Mouse (Mus musculus): Measurements from ENCODE around the gene Acvrl1.

The Acvrl1 gene

DNA sequence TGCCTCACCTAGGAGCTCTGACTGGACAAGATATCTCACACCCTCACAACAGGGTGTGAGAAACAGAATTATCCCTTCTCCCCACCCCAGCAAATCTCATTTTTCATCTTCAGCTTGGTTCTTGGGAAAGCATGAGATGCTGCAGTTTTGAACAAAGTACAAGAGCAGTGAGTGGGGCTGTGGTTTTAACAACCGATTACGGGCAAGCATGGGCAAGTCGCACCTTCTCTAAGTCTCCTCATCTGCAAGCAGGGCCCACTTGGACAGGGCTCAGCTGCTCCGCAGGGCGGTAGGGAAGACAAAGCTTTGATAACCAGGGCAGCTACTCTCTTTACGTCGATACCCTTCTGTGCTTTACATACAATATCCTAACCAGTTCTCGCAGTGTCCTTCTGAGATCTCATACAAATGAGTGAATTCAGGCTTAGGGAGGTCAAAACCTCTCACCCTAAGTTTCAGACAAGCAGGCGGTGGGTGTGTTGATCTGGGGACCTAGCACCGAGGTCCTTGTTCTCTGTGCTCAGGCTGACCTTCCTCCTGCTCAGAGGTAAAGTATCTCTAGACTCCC, 42.2 kb downstream of the Acvrl1 start:
- no peak for DNase-seq

DNA sequence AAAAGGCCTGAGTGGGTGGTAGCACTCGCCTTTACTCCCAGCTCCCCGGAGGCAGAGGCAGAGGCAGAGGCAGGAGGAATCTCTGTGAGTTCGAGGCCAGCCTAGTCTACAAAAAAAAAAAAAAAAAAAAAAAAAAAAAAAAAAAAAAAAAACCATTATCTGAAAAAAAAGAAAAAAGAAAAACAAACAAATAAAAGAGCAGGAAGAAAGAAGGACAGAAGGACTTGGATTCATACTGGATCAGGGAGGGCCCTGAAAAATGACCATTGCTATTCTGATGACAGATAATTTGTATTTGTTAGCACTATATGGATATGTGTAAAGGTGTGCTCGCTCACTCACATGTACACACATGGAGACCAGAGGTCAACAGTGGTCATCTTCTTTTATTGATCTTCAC, 43.0 kb downstream of the Acvrl1 start:
- no peak for DNase-seq

DNA sequence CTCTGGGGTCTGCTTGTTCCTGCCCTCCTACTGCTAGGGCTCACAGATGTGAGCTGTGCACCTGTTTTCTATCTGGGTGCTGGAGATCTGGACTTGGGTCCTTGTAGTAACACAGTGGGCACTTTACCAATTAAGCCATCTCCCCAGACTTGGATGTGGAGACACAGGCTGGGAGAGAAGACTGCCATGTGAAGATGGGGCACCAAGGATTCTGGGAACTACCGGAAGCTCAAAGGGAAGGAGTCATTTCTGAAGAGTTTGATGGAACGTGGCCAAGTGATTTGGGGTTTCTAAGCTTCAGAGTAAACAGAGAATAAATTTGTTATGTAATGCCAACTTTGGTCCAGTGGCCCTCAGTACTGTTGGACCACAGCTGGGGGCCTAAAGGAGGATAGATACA, 43.7 kb downstream of the Acvrl1 start:
- DNase-seq: no peak

DNA sequence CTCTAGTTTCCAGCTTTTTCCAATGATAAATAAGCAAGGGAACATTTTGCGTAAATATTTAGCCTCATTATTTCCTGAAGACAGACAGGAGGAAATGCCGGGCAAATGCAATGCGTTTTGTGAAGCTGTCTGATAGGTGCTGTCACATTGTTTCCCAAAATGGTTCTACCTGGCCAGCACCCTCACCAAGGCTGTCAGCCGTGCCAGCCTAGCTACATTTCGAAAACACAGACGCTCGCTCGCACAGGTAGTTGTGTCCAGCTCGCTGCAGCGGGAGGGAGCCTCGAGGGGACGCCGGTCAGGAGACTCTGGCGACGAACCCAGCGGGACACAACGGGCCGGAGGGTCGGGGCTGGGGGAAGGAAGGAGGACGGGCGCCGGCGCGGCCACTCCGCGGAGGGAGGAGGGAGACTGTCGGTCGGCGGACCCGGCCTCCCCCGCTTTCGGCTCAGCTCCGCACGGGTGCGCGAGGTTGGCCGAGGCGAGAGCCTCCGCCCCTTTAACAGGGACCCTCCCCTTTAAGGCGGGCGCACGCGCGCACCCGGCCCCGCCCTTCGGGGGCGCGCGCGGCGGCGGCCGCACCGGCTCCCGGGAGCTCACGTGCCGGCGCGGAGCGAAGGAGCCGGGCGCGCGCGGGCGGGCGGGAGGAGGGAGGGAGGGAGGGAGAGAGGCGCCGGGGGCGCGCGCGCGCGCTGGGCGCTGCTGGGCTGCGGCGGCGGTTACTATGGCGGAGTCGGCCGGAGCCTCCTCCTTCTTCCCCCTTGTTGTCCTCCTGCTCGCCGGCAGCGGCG, 45.3 kb downstream of the Acvrl1 start, which contains the start of gene Acvr1b:
Gene Acvr1b, plus strand, starts transcription at position 647 of the 791 bp plus-strand sequence.
- DNase-seq: peak; percentile 94

DNA sequence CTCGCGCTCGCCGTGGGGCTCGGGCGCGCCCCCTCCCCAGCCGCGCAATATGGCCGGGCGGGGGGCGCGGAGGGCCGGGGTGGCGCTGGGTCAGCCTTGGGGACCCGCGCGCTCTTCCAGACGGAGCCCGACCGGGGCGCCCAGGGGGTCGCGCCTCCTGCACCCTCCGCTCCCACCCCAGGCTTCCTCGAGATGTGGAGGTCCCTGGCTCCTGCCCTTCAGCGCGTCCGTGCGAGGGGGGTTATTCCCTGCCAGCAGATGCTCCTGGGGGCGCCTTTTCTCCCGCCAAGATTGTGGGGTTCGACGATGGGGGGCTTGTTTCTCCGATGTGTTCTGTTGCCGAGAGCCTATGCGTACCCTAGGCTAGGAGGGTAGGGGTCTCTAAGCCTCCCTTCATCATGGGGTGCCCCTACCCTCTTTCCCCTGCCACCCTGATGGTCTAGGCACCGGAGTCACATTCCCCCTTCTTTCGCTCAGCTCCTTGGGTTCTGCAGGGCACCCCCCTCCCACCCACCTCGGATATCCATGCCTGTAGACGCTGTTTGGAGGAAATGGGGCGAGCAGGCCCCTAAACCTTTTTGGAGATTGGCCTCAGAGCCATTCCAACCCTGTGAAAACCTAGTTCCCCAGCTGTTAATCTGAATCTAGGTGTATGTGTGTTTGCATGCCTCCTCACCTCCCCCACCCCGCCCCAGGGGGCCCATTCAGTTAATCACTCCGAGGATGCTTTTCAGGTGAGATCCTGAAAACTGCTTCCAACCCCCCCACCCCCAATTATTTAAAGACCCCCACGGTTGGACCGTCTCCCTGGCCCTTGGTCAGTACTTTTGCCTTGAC, 46.2 kb downstream of the Acvrl1 start:
- DNase-seq: peak; percentile 60

DNA sequence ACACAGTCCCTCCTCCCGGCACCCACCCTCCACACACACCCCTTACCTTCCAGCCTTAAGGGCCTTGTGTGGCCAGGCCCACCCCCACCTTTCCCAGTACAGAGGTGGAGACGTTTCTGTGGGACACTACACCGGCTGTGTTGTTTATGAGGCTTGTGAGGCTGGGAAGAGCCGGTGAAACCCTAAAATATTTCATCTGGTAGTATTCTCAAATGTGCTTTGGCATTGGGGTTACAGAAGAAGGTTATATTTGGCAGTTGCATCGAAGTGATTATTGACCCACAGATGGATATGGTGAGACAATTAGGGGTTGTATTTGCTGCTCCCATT, 46.8 kb downstream of the Acvrl1 start:
- DNase-seq: no peak

DNA sequence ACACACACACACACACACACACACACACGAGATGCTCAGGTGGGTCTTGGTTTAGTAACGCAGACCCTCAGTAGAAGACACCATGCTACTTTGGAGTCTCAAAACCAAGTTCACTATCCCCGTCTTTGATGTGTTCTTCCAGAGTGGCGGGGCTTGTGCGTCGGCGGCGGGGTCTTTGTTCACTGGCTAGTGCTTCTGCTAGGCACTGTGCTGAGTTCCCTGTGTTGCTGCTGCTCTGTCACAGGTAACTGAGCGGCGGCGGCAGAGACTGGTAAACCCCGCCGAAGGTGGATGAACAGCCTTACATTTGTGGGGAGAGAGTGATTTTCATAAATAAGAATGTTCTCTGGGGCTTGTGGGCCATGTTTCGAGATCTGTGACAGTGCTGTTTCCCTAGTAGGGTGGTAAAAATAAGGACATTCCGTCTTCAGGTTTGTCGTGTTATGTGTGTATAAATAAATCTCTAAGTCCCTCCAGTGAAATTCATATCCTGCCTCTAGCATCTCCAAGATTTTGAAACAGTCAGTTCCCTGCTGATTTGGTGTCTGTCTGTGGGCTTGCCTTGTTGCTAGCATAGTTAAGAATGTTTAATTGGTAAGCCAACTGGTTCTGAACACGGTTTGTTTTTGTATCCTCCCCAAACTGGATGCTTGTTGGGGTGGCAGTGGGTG, 47.4 kb downstream of the Acvrl1 start:
- DNase-seq: peak; percentile 51

DNA sequence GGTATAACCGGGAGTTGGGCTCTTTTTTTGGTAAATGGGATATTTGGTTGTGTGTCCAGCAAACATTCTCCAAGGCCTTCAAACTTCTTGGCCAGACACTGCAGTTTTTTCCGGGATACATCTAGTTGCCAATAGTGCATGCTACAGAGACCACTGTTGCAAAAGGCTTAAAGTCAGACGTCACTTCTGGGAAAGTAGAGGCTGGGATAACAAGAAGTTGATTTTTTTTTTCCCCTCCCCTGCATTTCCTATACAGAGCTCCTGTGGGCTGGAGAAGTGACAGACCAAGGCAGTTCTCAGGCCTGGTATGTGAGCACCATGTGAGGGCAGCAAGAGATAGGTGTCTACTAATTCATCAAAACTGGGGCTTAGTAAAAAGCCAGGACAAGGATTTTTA, 48.0 kb downstream of the Acvrl1 start:
- no peak for DNase-seq

DNA sequence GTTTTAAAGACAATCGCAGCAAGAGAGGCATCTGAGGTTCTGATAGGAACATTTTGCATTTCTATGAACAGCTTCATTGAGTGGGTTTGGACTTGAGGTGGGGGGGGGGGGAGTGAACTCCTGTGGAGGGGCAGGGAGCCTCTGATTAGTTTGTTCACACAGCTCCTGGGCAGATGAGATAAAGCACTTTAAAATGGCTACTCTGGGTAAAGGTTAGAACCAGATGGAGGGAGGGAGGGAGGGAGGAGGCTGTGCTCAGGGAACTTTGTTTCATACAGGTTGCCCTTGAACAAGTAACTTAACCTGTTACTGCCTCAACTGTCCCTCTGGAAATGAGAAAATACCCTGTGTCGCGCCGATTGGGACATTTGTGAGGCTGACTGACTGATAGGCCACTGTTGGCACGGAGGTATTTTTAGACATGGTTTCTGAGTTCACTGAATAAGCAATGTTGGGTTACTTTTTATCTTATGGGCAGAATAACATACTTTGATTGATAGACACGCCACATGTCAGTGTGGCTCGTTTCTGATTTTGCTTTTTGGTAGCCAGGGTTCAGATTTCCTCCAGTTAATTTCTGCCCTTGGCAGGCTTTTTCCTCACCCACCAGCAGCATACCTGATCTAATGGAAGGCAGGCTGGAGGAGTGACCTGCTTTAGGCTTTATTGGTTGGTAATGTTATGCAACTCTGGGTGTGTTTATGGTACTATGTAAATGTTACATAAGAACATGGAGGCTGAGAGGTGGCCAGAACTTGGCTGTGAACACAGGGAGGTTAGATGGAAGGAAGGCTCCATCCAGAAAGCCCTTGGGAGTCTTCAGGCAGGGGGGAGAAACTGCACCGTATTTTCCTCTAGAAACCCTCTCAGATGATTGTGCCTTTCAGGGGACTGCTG, 48.7 kb downstream of the Acvrl1 start:
- no peak for DNase-seq

DNA sequence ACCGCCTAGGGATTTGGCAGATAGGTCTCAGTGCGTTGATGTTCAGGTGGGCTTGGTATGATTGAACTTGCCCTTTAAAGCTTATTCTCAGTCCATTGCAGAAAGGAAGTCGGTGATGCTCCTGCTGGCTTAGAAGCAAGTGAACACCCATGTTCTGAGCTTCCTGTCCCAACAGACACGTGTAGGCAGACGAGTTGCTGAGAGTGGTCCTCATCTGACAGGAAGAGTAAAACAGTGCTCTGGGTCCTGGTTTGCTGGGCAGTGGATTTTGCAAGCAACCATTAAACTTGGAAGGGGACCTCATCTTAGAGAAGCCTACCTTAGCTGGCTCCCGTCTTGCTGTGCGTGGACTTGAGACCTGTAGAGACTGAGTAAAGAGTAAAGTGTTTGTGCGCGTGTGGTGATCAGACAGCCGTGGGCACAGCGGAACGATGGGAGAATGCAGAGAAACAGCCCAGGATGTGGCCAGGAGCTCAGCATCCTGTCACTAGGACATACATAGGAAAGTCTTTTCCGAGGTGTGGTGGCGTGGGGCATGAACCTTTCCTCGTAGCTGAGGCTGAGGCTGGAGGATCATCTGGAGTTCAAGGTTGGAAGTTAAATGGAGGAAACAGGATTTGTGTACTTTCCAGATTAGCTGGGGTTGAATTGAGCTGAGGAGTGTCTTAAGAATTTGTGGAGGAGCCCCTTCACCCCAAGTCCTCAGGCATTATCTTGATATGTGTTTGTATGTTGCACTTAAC, 52.2 kb downstream of the Acvrl1 start:
- DNase-seq: peak; percentile 46

DNA sequence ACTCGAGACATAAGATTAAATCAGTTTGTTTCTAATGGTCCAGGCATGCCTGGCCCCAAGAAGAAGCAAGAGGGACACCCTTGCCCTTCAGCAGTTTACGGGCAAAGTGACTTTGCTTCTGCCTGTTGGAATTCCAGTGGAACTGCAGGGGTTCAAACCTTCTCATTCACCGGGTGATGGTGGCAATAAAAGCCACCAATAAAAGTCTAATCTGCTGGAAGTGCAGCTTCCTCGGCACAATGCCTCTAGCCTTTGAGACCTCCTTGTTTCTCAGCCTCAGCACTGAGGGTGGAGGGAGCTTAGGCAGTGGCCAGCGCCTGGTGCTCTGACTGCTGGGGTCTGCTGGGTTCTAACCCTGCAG, 52.8 kb downstream of the Acvrl1 start:
- DNase-seq: no peak

DNA sequence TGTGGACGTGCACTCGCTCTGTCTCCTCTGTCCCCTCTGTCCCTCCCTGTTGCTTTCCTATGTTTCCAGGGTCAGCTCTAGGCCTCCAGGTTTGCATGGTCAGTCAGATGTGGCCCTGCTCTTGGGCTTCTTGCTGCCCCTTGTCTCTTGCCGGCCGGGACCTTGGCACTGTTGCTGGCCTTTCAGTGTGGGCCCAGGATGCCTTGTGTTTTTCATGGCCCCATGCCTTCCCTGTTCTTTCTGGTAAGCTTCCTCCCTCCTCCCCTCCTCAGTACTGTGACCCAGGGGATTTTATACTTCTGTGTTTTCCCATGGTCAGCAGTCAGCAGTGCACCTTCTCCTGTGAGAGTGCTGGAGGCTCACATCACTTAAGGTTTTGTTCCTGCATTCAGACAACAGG, 53.2 kb downstream of the Acvrl1 start:
- DNase-seq: no peak

DNA sequence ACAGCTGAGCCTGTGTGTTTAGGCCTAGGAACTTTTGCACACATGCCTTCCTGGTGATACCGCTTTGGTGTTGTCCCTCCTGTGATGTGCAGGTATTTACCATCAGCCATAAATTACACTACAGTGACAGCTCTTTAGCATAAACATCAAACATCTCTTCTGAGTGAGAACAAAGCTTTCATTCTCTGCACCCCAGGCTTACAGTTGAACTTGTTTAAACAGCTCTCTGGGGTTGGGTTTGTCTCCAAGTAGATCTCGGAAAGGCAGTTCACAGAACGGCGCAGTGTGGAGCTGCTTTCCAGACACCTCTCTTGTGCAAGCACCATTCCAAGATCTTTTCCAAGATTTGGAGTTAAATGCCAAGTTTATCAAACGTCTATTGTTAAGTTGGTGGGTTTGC, 54.4 kb downstream of the Acvrl1 start:
- DNase-seq: no peak

DNA sequence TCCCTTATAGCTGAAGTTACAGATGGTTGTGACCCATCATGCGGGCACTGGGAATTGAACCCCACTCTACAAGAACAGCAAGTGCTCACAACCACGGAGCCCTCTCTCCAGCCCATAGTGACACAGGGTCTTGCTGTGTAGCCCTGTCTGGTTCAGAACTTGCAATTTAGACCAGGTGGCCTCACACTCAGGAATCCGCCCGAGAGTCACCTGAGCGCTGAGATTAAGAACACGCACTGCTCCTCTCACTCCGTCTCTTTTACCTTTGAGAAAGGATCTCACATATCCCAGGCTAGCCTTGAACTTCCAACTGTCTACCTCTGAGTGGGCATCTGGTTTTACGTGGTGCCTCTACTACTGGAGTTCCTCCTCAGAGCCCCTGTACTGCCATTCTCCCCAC, 56.0 kb downstream of the Acvrl1 start:
- DNase-seq: no peak

DNA sequence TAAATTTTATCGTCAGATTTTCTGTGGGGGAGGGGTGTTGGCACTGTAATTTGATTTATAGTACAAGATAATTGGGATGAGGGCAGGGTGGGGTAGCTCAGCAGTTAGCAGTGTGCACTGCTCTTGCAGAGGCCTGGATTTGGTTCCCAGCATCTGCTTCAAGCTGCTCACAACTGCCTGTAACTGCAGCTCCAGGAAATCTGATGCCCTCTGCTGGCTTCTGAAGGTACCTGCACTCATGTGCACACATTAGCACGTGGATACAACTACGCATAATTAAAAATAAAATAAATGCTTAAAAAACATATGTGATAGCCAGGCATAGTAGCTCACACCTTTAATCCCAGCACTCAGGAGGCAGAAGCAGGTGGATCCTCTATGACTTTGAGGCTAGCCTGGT, 57.2 kb downstream of the Acvrl1 start:
- DNase-seq: no peak

DNA sequence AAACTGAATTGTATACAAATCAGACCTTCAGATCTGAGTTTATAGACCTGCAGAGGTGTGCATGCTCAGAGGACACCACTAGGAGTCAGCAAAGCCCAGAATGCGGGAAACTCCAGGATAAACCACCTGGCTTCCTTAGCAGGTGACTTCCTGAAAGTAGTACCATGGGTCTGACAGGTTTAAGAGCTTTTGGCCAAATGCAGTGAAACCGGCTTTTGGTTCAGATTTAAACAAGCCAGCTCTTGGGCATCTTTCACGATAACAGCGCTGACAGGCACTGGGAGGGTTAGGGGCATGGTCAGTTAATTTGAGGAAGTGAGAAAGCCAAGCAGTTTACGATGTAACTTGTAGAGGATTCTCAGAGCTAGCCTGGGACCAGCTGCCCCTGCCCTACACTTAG, 59.6 kb downstream of the Acvrl1 start:
- no peak for DNase-seq

DNA sequence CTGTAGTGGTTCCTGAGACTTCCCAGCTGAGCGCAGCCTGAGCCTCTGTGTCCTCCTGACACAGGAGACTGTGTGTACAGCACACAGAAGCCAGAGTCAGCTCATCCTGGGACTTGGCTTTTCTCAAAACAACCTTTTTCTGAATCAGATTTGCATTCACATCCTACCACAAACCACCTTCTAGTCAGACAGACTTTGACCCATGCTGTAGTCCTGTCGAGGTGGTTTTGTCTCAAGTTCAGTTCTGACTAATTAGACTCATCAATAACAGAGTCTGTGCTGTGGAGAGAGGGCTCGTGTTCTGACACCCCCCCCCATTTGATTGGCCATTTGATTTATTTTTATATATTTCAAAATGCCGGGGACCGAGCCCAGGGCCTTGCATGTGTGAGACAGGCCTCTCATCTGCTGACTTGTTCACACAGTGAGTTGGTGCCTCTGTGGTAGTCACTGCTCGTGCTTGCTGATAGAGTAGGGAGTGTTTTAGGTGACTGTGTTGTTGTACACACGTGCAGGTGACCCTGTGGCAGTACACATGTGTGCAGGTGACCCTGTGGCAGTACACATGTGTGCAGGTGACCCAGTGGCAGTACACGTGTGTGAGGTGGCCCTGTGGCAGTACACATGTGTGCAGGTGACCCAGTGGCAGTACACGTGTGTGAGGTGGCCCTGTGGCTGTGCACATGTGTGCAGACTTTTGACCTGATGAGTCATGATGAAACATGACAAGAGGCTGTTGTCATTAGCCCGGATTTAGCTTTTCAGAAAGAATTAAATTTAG, 61.8 kb downstream of the Acvrl1 start:
- no peak for DNase-seq

DNA sequence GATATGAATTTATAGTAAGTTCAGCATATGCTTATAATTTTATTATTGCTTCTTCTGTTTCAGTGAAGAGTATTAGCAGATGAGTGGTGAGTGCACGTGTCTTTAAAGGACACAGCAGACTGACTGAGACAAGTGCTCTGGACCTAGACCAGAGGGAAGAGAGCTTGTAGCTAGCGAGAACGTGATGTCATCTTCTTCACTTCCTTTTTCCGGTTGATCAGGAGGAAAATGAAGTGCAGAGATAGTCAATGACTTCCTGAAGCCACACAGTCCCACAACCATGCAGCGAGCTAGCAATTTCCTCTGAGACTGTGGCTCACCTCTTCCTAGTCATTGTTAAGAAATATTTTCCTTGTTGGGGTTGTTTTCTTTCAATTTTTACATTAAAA, 62.4 kb downstream of the Acvrl1 start:
- no peak for DNase-seq

DNA sequence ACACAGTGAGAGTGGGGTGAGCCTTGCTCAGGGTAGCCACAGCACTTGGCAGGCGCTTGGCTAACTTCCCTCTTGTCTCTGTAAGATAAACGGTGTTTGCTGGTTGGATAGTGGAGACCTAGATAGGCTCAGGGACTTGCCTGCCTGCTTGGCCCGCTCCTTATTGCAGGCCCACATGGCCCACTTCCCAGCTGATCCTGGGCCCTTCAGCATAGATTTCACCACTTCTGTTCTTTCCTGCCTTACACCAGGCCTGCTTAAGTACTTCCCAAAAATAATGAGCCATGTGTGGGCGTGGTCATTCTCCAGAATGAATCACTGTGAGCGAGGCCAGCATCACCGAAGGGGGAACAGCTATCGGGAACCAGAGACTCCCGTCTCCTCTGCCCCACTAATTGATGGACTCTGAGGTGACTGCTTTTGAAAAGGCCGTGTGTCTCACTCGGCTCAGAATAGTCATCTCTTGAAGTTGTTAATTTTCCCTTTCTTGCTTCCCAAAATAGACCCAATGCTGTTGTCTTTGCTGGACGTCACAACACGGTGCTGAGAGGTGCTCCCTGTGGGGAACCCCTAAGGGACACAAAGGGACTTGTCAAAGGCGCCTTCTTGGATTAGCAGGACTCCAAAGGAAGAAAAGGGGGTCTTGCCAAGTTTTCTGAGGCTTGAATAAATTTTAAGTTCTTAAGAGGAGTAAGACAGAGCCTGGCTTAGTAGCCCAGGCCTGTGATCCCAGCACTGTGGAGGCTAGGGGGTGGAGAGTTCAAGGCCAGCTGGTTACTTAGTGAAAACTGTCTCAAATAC, 63.3 kb downstream of the Acvrl1 start:
- no peak for DNase-seq

DNA sequence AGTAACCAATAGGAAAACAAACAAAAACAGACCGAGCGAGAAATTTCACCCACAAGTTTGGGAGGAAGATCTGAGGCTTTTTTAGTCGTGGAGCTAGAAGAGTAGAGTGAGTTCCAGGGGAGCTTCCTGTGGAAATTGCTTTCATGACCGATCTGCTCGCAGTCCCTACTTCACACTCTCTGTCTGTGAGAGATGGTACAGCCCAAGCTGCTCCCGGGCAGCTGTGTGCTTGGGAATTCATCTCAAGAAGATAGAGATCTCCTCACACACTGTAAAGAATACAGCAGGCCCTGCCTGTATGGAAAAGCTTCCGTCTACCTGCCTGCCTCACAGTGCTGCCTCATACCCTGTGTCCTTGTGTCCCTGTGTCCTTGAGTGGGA, 63.9 kb downstream of the Acvrl1 start:
- no peak for DNase-seq
